Mouse (Mus musculus) left cerebral cortex, adult 9 months (tissue): Measurements from ENCODE around the gene Klrb1c.
"Not testable (repeated sequence)": the region's sequence is repeated elsewhere in the genome, so short reads cannot be mapped to it uniquely, and the experiment has no call there.

Experiments used
- DNase-seq, 2 experiments: peaks; one replicate each; pipeline ENCODE4 v3.0.0; 2022; ENCODE audit warnings: low spot score in 2 of 2

The Klrb1c gene

DNA sequence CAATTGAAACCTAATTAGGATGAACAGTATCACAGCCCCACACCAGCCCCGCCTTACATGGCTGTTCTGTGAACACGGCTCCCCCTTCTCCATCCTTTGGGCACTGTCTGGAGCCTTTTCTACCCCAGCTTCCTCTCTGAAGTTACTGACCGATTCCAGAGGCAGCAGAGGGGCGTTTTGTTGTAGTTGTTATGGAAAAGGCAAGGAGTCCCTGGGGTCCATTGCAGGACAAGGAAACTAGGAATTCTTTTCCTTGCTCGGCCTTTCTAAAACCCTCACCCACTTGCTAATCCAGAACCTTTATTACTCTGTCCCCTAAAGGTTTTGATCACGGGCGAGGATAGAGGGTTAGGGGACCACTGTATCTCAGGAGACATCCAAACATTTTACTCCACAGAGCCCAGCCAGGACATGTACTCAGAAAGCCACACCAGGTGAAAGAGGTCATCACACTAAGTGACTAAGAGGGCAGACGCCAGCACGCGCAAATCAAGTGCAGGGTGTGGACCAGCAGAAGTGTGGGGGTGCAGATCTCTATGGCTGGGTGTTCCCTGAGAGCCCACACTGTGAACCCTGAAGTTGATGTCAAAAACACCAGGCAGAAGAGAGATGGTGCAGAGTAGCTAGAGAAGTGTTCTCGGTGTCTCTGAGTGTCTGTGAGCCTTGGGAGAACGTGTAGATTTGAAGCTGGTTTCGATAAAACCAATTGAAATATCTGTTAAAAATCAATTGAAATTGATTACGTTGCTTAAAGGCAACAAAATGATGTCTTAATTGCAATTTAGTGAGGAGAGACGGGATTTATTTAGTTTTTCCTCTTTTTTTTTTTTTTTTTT, 9.1 kb upstream of the Klrb1c start:
- DNase-seq = no peak

DNA sequence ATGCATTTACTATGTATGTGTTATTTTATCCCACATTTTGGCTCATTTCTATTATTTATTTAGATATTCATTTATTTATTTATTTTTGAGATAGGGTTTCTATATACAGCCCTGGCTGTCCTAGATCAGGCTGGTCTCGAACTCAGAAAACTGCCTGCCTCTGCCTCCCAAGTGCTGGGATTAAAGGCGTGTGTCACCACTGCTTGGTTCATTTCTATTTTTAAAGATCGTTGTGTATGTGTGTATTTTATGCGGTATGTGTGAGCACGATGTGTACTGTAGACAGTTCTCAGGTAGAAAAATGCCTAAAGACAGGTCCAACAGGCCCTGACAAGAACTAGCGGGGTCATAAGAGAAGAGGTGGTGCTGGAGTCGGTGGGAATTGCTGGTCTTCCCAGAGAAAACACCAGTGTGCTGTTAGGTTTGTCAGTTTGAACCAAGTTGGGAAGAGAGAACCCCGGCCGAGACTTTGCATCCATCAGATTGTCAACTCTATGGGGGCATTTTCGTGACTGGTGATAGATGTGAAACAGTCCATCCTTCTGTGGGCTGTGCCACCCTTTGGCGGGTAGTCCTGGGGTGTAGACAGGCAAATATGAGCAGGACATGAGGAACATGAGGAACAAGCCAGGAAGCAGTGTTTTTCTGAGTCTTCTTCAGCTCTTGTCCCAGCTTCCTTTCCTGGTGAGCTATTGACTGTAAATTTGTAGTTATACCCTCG, 8.3 kb upstream of the Klrb1c start:
- DNase-seq = no peak

DNA sequence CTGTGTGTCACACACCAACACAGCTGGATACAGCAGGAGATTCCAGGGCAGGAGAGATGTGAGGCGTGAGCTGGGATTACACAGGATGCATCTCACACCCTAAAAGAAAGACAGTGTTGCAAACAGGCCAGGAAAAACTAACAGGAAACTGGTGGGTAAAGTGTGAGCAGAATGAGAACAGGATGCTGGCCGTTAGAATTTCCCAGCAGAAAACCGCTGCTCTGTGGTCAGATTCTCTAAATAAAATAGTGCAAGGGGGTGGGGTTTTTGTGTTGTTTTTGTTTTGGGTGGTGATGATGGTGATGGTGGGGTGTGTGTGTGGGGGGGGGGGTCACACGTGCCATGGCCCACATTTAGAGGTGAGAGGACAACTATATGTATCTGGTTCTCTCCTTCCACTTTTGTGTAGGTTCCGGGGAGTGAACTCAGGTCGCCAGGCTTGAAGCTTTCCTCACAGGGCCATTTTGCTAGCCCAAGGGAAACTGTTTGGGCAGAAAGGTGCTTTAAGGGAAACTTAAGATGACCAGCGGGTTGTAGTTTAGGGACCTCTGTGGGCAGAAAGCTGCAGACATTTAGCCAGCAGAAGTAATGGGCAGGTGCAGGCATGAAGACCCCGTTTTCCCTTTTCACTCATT, 7.4 kb upstream of the Klrb1c start:
- DNase-seq = no peak

DNA sequence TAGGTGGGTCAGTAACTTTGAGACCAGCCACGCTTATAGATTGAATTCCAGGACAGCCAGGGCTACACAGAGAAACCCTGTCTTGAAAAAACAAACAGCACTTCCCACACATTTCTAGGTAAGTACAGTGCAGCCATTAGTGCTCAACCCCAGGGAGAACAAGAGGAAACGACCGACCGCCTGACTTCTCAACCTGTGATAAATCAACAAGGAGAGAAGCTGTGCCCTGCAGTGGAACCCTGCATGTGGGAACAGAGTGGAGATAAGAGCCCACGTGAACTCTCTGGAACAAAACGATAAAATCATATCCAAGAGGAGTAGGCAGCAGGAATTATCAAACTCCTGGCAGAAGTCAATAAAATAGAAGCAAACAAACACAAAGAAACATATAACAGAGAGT, 4.7 kb upstream of the Klrb1c start:
- DNase-seq = no peak

DNA sequence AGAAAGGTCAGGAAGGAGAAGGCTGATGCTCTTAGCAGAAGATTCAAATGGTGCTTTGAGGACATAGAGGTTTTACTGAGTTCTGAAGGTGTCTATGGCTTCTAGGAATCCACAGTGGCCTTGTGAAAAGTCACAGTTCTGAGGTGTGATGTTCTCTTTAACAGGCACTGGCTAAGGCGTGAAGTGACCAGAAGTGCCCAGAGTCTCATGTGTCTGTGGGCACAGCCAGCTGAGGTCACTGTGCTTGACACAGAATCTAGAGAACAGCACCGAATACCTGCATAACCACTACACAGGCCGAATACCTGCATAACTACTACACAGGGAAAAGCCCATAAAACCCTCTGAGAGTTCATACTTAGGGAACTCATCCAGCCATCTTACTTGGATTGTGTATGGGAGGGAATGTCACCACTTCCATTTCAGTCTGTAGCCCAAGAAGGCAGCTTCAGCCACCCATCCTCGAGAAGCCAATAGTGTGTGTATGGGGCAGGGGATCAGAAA, 1.5 kb upstream of the Klrb1c start:
- not testable (repeated sequence) for DNase-seq

DNA sequence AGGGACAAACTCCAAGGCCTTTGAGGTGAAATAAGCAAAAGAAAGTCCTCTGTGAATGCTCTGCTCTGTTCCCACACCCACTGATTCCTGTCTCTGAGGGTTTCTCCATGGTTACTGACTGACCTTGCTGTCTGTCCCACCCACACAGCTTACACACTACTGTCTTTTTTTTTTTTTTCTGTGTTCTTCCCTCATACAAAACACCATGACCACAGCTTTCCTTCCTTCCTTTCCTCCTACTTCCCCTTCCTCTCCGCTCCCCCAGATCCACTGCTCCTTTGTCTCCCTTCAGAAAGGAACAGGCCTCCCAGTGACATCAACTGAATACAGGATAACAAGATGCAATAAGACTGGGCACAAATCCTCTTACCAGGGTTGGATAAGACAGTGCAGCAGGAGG, 498 bp downstream of the Klrb1c start:
- DNase-seq = no peak

DNA sequence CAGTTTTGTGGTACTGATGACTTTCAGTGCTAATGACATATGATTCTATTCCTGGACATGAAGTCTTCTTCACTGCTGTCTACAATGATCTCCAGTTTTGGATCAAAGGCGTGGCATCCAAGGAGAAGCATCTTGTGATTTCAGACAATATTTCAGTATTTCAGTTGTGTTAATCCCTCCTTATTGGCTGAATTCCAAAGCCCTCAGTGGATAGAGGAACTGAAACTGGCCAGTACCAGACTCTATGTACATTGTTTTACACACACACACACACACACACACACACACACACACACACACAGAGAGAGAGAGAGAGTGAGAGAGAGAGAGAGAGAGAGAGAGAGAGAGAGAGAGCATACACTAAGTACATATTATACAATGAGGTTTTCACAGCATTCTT, 2.6 kb downstream of the Klrb1c start:
- DNase-seq = not testable (repeated sequence)

DNA sequence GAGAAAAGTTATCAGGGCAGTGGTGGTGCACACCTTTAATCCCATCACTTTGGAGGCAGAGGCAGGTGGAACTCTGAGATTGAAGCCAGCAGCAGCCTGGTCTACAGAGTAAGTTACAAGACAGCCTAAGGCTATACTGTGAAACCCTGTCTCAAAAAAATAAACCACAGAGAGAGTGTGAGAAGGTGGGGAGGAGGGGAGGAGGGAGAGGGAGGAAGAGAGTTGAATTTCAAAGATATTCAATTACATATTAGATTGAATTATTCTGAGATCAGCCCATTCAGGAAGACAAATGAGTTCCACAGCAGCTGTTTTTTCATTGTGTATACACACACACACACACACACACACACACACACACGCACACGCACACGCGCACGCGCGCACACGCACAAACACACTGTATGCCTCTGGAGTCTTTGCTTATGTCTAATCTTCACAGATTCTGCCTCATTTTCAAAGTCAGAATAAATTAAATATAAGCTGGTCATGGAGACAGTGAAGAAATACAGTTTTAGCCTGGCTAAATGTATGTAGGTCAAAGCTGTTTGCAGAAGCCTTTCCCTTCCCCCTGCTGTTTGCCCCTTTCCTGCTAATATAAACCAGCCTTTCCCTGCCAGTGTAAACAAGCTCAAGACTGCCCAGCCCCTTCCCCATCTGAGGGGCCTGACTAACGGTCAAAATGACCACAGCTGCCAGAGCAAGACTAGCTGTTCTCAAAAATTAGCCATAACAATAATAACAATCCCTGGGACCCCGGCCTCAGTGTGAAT, 19.3 kb downstream of the Klrb1c start:
- DNase-seq = no peak

DNA sequence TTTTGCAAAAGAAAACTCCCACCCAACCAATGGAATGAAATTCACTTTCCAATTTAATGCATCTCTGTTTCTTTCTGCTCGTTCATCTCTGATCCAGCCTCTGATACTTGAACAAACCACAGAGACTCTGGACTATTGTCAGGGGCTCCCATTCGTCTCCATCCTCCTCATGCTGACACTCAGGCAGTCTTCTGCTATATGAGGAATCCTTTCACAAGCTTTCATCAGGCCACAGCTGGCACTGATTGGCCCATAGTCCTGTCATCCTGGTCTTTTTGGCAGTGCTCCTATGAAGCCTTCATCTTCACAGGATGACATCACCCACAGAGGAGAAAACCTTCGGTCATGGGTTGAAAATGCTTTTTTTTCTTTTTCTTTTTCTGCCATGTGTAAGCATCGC, 21.0 kb downstream of the Klrb1c start:
- no peak for DNase-seq

DNA sequence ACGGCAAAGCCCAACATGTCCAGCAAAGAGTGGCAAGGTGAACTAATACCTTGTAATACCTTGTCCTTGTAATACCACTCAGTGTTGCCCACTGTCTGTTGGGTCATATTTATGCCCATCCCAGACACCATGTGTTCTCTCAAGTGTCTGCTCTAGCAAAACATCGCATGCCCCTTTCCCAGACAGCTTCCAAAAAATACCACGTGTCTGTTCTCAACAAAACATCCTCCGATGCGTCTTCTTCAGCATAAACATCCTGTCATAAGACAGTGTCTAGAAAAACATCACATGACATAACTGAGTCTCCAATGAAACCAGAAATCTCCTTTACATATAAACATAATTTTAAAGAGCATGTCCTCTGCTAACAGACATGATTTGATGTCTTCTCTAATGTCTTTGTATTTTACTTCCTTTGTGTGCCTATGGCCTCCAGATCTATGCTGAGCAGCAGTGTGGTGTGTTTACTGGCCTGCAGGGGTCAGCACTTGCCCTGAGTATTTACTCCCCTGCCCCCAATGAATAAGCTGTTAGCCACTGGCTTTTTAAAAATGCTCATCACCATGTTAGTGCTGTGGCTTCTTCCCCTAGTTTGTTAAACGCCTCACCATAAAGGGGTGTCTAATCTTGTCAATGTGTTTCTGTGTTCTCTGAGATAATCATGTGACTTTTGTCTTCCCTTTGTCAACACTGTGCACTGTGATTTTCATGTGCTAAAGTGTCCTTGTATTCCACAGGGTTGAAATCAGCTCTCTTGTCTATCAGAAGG, 22.3 kb downstream of the Klrb1c start:
- peak in 1 of 2 experiments; percentile 50 for DNase-seq

DNA sequence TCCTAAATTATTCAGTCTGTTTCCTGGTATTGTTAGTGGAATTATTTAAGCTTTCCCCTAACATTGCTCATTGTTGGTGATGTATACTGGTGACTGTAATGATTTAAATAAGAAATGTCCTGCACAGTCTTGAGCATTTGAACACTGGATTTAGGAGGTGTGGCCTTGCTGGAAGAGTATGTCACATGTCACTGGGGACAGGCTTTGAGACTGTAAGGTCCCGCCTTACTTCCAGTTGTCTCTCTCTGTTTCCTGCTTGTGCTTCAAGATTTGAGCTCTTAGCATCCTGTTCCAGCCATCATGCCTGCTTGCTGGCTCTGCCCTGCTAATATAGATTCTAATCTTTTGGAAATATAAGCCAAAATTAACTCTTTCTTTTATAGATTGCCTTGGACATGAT, 23.8 kb downstream of the Klrb1c start:
- no peak for DNase-seq

DNA sequence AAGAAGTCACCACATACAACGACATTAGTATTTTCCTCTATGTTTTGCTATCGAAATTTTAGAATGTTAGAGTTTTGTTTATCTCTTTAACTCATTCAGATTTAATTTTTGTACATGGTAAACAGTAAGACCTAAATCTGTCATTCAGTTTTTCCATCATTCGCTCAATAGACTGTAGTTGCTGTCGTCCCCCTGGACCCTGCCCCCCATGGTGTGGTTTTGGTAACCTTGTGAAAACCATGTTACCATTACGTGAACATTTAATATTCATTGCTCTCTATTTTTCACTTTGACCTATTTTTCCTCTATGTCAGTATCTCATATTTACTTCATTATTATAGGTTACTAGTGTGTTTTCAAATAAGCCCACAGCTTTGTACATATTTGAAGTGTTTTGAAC, 24.4 kb downstream of the Klrb1c start:
- no peak for DNase-seq

DNA sequence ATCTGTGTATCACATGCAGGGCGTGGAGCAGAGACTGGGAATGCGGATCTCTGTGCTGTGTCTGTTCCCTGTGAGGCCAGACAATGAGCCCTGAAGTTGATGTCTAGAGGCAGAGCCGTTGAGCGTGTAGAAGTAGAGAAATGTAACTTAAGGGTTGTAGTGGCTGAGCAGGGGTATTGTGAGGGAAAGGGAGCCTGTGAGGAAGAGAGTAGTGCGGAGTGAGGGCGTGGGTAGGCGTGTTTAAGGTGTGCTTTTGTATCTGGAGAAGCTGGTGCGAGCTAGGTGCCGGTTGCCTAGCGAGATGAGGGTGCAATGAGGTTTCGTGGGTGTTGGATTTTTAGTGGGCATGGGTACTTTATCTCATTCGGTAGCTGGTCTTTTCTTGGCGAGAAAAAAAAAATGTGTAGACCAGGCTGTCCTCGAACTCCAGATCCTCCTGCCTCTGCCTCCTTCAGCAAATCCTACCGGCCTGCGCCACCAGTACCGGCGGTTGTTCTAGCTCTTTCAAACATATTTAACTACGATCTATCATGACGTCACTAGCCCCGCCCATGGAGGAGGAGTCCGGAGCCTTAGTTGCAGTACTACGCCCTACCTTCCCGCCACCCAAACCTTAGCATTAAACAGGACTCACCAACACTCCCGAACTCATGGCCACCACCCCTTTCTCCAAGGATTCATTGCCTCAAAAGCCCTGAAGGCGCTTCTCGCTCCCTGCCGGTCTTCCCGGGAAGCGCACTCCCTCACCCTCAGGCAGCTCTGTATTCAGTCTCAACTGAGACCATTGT, 25.1 kb downstream of the Klrb1c start:
- peak; percentile 98 to 99 for DNase-seq

DNA sequence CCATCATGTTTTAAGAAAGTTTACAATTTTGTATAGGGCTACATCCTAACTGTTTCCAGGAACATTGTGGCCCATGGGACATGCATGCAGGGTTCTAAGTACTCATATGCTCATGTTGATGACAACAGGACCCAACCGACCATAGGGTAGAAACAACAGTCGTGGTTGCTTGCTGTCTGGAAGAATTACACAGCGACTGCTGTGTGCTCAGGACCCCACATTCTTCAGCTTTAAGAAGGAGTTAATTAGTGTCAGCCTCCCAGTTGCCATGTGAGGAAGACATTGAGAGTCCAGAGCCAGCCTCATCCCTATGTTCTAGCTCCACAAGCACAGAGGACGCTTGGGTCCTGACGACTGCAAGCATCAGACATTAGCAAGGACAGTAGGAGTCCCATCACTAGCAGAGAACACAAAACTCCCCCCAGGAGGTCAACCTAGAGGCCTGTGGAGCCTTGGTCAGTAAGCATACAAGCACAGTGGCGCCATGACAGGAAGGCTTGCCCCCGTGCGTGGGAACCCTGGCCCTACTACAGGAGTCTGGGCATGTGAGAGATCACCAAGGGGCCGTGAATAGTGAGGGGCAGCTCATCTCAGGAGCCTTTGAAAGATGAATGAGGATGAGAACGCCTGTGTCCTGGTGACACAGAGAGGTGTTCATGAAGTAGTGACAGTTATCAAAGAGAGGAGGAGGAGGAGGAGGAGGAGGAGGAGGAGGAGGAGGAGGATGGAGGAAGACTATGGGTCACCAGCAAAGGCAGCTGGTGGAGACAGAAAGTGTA, 25.9 kb downstream of the Klrb1c start:
- not testable (repeated sequence) for DNase-seq

DNA sequence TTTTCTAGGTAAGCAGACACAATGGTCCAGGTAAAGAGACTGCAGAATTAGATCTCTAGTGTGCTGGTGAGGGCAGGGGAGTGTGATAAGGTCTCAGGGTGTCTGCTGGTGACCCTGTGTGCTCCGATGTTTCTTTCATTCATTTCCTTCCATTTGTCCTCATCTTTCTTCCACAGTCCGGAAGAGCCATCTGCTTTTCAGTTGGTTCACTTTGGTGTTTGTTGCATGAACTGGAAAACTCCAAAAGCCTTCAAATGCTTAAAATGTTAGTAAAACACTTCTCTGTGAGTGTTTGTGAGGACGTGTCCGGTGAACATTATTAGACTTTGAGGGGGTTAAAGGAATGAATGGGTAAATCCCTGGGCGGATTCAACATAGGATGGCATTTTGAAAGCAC, 27.9 kb downstream of the Klrb1c start:
- DNase-seq = no peak

DNA sequence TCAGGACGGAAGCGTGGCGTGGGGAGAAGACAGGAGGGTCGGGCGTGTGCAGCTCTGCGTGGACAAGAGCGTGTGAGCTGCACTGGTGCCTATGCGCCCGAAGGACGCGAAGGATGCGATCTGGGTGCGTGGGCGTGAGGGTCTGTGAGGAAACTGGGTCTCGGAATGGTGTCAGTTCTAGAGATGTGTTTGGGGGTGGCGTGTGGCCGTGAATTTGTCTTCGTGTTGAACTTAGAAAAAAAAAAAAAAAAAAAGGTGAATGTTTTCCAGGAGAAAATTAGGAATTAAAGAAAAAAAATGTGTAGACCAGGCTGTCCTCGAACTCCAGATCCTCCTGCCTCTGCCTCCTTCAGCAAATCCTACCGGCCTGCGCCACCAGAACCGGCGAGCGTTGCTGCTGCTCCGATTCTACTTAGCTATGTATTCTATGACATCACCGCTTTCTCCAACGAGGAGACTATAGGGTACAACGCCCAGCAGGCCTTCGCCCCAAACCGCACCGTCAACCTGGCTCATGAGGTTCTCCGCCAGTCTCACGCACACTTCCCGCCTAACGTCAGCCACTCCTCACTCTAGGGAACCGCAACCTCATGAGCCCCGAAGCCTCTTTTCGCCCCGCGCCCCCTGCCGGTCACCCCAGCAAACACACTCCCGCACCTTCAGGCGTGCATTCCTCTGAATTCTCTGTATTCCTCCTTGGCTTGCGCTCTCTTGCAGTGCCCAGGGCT, 28.4 kb downstream of the Klrb1c start:
- peak; percentile 89 to 94 for DNase-seq

DNA sequence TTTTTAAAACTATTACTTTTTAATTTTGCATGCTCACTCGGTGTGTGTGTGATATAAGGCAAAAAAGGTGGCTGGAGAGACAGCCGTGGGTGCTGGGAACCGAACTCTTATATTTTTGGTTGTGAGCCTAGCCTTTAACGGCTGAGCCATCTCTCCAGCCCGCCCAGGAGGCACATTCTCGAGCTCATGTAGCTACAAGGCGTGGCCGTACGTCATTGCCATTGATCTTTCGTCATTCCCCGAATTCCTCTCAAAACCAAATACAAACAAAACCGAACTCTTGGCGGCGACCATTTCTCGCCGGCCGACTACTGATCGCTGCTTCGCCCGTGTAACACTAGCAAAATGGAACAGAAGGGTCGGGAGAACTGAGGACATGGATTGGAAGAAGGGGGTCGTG, 29.0 kb downstream of the Klrb1c start:
- DNase-seq = peak; percentile 80 to 97

DNA sequence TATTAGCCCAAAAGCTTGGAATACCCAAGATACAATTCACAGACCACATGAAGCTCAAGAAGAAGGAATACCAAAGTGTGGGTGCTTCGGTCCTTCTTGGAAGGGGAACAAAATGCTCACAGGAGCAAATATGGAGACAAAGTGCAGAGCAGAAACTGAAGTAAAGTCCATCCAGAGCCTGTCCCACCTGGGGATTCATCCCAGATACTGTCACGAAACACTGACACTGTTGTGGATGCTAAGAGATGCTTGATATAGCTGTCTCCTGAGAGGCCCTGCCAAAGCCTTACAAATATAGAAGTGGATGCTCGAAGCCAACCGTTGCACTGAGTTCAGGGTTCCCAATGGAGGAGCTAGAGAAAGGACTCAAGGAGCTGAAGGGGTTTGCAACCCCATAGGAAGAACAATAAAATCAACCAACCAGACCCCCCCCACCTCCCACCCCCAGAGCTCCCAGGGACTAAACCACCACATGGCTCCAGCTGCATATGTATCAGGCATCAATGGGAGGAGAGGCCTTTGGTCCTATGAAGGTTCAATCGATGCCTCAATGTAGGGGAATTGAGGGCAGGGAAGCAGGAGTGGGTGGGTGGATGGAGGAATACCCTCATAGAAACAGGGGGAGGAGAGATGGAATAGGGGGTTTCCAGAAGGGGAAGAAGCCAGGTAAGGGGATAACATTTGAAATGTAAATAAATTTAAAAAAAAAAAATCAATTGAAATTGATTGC, 29.6 kb downstream of the Klrb1c start:
- DNase-seq = no peak
